Mouse (Mus musculus) kidney, adult 11 months (tissue): Measurements from ENCODE around the gene Mtor.

Experiments used
- DNase-seq: peaks from one replicate; pipeline ENCODE4 v3.0.0; 2022

Mtor gene

DNA sequence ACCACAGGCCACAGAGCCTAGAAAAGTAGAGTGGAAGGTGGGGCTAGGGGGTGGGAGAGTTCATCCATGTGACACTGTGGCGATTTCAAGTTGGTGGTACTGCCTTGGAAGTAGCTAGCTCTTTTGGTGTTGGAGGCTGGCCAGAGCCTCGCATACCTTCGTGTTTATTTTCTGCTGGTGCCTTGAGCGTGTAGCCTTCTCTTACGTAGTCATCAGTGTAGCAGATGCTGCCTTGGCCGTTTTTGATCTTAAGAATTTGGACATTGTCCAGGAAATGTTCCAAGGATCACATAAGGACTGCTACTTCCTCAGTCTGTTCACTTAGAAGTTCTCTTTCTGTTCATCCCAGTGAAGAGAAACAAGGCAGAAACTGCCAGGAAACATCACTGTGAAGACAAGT lies 42.1 kb downstream of the Mtor start:
- peak; percentile 65 for DNase-seq

DNA sequence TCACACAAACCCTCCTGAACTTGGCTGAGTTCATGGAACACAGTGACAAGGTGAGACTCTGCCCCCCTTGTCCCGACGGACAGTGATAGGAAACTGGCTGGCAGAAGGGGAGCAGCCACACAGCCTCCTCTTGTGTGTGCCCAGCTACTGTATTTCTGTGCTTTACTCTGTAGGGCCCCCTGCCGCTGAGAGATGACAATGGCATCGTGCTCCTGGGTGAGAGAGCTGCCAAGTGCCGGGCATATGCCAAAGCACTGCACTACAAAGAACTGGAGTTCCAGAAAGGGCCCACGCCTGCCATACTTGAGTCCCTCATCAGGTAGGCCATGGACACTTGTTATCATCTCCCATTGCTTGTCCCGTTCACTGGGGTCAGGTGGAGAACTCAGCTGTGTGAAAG lies 43.0 kb downstream of the Mtor start:
- DNase-seq = peak; percentile 51

DNA sequence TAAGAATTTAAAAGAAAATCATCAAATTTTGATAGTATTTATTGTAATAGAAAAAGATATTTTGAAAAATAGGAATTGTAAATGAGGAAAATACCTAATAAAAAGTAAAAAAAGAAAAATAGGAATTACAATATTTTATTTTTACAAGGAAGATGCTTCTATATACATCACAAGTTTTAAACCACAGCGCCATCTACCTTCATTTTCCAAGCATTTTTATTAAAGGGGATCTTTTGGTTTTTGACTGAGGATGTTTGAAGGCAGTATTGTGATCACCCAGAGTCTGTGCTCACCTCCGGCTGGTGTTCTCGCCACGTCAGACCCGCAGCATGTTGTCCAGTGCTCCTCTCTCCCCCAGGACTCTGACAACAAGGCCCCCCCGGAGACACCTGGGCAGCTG lies 46.7 kb downstream of the Mtor start:
- no peak for DNase-seq

DNA sequence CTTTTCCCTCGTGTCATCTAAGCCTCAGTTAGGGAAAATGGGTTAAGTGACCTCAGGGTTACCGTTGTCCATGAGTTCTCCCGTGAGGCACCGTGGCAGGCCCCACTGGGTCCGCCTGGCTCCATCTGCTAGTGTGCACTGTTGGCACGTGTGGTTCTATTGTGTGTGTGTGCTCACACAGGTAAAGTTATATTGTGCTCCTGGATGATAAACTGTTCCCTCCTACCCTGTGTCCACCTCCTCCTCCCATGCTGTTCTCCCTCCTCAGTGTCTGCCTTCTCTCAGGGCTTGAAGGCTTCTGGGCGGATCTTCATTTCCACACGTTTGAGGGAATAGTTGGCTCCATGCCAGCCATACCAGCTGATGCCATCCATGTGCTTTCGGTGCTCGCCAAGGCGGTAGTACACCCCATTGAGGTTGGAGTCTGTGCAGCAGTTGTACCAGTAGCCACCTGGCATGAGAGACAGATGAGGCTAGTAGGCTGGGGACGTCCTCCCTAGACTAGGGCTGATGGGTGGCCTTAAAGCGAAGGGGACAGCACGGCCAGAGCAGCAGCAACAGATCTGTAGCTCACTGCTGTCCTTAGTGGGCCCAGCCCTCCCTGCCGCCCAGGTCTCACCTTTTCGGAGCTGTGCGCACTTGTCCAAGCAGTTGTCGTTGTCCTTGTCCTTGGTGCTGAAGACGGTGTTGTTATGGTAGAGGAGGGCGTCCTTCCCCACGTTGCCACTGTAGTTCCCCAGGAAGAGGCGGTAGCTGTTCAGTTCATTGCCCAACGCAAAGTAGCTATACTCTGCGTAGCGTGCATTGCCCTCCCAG lies 47.7 kb downstream of the Mtor start:
- no peak for DNase-seq

DNA sequence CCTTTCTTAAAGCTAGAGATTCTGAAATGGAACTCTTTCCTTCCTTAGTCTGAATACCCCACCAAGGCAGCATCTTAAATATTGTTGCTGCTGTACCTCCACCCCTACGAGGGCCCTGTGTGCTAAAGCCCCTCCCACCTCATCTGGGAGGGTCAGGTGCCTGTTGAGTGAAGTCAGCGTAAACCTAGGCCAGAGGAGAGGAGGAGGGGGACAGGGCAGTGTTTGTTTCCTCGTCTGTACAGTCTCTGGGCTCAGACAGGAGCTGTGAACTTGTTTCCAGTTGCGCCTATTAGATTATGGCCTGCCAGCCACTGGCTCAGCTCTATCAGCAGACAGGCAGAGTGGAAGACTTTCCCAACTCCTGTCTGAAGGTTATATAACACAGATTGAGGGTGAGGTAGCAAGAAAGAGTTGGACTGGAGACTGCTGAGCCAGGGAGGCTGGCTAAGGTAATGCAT lies 52.0 kb downstream of the Mtor start, which contains the start of gene Angptl7:
Gene Angptl7 (minus strand): TSS at position 51 of the 458 bp plus-strand sequence.
- DNase-seq = peak; percentile 55

DNA sequence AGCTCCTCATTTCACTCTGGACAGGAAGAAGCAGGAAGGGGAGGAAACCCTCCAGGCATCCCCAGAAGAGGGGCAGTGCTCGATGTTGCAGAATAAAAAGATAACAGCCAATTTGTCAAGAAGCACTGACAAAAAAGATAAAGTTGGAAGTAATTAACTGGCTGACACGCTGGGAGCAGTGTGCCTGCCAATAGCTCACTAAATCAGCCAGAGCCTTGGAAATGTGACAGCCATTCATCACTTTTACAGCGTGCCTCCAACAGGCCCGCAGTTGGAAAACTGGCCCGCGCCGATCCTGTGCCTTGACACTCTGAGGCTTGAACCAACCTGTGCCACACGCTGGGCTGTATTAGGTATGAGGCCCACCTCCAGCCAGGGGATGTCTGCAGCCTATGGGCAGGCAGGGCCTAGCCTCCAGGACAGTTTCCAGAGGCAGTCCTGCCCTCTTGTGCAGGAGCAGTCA lies 56.1 kb downstream of the Mtor start:
- DNase-seq = peak; percentile 37

DNA sequence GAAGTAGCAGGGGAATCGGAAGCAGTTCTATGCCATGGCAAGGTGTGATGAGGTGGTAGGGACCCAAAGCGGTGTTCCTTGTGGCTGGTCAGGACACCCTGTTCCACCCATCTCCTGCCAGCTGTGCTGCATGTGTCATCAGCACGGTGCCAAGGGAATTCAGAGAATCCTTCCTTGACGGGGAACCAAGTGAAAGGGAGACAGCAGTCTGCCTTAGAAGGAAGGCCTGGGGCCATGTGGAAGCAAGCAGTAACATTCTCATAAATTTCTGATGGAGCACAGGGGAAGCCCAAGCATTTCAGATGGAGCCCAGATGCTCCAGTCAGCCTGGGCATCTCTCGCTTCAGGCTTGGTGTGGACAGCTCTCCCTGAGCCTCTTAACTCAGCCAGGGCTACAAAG lies 59.2 kb downstream of the Mtor start:
- DNase-seq = no peak

DNA sequence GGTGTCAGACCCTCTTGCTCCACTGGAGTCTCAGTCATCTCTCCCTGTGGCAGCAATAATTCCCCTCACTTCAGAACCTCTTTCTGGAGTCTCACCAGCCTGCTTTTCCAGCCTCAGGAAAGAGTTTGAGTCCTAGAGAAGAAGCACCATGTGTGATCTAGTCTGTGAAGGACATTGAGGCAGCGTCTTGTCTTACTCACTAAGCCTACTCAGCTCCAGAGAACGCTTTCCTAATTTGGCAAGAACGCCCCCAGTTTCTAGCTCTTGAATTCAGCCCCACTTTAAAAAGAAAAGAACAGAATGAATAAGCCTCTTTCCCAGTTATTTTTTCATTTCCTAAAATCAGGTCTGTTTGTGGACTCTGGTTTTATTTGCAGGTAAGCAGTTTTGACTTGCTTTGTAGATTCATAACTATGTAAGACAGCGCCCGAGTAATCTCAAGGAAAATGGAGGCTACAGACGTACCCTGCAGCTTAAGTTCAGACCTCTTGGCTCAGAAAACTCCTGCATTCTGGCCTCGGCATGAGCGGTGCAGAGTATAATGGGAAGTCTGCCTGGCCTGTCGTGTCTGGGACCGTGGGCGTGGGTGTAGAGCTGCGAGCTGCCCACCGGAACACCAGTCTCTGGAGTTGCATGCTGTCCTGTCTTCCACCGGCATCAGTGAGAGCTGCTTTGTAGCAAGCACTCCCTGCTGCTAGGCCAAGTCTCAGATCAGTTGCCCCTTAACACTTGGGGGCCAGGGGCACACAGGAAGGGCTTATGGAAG lies 59.9 kb downstream of the Mtor start:
- no peak for DNase-seq

DNA sequence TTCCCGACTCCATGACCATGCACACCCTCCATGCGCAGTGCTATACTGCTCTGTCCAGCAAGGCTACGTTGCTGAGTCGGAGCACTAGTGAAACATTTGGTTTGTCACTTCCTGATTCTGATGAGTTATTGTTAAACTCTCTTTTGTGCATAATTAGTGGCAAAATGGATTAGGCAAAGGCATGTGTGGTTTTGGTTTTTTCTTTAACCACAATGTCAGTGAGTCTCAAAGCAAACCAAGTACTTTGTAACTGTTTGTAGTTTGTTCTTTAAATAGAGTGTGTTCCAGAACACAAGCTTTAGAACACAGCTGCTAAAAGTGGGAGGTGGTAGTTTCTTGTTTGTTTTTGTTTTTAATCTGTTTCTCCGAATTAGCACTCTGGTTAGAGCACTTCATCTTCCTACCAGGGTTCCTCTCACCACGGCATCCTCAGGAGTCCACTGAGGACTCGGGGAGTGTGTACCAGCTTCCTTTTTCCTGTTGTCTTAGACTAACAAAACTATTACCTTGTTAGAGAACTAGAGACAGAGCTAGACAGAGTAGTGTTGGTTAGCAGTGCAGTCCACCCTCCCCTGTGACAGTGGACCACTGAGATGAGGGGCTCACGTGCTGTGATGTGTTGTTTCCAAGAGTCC lies 61.2 kb downstream of the Mtor start:
- no peak for DNase-seq

DNA sequence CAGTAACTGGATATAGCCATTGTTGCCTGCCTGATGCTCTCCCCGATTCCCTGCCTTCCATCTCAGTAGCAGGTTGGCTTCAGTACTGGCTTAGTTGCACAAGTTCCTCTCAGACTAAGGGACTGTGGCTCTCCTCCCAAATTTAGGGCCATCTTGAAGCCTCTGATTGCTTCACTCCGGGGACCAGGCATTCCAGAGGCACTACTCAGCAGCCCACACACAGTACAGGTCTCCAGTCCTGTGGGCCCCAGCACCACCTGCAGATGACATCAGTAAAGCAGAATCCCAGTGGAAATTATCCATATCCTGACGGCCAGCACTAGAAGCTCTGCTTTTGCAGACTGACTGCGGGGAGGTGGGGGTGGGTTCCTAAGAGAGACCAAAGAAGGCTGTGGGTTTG lies 62.3 kb downstream of the Mtor start:
- DNase-seq = no peak

DNA sequence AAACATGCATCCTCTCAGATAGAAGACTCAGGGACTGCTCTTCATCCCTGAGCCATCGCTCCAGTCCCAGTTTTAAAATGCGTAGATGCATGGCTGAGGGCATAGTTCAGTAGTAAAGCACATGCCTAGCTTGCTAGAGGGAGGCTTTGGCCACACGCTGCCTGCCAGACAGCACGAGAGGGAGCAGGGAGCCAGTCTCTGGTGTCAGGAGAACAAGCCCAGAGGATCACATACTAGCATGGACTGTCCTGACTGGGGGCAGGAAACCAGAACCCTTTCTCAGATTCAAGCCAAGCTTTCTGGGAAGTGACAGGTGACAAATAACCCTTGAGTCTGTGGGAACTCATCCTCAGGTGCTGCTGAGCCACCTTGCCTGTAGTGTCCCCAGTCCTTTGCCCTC lies 62.9 kb downstream of the Mtor start:
- no peak for DNase-seq

DNA sequence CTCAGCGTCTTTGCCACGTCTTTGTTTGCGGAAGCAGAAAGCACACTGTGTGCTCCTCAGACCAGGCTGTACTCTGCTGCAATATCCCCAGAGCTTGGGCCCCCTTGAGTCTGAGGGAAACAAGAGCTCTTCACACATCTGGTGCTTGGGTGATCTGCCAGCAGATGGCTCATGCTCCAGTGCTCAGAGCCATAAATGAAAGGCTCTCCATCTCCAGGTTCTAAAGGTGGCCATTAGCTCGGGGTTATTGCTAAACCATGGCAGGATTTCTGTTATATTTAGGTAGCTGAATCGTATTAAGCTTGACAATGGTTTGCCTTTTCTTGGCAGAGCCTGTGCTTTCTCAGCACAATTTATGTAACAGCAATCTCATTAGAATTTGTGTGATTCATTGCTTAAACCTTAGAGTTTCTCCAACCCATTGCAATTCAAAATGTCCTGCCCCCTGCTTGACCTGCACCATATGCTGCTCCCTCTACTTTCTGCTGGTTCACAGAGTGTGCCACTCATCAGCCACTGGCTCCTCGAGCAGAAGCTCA lies 64.7 kb downstream of the Mtor start:
- DNase-seq = peak; percentile 72

DNA sequence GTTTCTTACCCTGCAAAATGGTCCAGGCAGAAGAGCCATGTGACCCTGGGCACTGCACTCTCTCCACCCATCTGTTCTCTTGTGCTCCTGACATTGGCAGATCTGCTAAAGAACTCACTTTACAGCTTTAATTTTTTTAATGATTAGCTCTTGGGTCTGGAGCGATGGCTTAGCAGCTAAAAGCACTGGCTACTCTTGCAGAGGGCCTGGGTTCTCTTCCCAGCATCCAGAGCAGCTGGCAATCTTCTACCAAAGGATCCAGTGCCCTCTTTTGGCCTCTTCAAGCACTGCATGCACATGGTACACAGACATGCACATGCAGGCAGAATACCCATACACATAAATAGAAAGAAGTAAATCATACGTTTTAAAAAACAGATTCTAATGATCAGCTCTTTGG lies 66.9 kb downstream of the Mtor start:
- peak; percentile 77 for DNase-seq

DNA sequence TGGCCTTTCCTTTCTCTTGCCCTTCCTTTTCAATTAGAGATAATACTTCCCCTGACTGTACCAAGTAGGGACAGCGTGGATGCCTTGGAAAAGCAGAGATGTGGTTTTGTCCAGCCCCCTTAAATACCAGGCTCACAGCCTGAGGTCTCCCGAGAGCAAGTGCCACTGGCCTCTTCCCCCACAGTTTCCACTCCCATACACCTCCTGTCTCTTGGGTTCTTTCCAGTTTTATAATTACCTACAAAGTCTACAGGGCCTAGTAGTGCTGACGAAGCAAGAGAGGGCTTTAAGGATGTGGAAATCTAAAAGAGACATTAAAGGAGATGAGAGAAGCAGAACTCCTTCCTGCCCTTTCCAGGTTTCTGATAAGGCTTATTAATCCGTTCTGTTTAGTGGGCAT lies 69.4 kb downstream of the Mtor start:
- peak; percentile 45 for DNase-seq

DNA sequence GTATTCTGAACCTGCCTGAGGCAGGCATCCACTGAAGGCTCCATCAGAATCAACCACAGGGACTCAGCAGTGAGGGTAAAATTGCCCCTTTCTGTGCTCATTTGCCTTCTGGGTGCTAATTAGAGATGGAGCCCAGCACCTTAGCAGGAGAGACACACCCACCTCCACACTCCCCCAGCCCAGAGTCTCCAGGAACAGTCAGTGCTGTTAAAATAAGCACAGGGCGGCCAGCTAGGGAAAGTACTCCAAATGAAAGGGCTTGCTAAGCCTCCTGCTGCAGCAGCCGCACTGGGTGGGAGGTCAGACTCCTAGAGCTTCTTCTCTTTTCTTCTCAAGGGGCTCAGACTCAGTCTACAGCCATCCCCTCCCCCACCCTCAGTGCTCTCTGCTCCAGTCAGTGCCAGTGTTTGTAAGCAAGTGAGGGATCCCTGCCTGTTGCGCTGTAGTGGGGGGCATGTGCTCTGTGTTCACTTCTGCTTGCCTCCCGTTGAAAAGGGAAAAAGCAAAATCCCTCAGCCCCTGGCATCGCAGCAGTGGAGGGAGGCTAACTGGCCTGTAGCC lies 69.9 kb downstream of the Mtor start:
- DNase-seq = no peak

DNA sequence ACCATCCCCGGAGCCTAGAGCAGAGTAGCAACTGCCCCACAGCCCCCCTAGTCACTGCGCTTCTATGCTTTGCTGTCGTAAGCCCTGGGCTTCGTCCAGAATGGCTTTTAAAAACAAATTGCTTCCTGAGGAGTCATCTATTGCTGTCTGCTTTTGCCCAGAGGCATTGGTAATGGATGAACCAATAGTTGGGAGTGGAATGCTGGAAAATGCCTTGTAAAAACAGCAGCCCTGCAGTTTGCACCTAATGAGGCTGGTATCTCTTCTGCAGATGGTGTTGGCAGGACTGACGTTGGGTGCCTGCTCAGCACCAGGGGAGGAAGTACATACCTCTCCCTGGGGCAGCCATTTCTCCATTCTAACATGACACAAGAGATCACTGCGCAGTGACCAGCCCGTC lies 75.1 kb downstream of the Mtor start:
- no peak for DNase-seq

DNA sequence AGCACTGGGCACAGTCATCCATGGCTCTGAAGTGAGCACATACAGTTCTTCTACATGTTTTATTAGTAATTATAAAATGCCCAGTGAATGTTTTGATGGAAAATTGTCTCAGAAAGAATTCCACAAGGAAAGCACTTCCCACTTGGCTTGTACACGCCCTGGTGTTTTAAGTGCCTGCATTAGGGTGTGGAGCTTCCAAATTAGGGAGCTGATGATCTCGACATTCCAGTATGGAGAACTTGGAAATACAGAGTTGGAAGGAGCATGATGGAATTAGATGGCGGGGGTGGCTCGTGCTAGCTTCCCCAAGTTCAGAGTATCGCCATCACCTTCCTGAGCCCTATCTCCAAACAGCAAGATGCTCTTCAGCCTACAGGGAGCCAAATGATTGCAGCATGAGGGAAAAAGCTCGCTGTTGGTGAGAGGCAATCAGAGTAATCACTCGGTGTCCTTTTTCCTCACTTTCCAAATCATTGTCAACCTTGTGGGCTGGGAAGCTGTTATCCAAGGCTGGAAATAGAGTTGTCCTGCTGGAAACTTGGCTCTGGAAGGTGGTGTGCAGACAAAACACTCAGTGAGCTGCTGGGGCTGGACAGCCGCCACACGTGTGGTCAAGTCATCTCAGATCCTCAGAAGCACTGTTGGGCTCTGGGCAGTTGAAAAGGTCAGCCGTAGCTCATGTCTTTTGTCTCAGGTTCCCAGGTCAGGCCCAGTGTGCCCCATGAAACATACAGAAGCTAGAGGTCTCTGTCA lies 78.9 kb downstream of the Mtor start:
- no peak for DNase-seq

DNA sequence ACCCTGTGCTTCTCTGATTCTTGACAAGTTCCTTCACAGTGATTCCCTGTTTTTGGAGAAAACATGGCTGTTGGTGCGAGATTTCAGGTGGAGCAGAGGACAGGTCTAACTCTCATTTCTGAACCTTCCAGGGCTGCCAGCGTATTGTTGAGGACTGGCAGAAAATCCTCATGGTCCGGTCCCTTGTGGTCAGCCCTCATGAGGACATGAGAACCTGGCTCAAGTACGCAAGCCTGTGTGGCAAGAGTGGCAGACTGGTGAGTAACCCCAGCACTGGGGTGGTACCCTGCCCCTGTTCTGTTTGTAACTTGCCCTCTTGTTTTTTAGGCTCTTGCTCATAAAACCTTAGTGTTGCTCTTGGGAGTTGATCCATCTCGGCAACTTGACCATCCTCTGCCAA lies 81.9 kb downstream of the Mtor start:
- DNase-seq = no peak

DNA sequence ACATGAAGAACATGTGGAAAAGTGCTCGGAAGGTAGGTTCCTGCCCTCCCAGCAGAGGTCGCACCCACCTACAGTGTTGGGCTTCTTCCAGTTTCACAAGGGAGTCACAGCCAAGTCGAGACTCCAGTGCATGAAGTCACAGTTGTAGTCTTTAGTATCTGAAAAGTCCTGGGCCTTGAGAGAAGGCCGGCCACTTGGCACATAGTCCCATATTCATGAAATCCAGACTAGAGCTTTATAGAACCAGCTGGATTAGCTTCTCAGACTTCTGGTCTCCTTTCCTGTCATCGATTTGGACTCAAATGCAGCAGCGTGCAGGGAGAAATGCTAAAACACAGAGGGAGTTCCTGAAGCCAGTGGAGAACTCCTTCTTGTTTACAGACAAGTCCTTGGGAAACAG lies 82.4 kb downstream of the Mtor start:
- DNase-seq = no peak

DNA sequence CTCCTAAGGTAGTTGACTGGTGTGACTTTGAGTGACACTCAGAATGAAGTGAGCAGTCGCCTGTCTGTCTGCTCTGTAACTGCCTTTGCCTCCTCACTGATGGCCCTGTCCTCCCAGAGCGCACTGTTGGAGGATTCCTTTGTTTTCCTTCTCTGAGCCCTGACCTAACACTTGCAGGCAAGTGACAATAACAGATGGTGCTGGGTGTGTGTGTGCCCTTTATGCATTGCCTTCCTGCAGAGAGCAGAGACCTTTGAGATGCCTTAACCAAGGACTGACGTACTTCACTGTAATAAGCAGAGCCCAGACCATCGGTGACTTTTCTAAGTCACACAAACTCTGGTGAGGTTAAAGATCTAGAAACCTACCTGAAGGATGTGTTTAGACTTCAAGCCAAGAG lies 82.9 kb downstream of the Mtor start:
- DNase-seq = no peak

DNA sequence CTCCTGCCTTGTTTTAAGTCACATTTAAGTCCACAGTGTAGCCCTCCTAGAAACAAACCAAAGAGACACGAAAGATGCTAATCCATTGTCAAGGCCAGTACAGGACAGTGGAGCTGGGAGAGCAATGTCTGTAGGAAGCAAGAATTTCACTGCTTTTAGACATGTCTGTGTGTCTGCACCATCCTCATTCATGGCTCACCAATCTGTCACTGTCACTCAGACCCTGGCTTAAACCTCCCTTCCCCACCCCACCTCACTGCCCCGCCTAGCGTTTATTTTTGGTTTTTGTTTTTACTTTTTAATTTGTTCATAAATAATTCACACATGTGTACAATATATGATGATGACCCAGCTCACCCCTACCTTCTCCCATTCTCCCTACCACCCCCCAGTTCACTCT lies 84.1 kb downstream of the Mtor start:
- no peak for DNase-seq

DNA sequence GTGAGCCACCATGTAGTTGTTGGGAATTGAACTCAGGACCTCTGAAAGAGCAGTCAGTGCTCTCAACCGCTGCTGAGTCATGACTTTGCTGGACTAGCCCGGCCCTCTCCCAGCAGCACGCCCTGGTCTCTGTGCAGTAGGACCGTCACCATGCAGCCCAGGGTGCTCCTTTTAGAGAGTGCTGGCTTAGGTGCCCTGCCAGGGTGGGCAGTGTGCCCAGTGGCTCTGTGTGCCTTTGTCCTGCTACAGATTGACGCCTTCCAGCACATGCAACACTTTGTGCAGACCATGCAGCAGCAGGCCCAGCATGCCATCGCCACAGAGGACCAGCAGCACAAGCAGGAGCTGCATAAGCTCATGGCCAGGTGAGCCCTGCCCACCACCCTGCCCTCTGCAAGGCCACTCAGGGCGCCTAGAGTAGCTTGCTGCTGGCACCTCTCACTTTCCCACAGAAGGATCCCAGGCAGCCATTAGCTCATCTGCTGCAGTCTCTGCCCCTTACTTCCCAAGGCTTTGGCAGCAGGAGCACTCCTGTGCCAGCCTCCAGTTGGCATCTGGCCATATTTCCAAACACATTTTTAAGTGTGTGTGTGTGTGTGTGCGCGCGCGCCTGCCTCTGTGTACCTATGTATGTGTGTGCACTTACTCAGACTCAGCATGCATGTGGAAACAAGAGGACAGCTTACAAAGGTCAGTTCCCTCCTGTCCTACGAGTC lies 85.4 kb downstream of the Mtor start:
- no peak for DNase-seq
